Mouse (Mus musculus): Measurements from ENCODE around the gene Slc25a20.

DNA sequence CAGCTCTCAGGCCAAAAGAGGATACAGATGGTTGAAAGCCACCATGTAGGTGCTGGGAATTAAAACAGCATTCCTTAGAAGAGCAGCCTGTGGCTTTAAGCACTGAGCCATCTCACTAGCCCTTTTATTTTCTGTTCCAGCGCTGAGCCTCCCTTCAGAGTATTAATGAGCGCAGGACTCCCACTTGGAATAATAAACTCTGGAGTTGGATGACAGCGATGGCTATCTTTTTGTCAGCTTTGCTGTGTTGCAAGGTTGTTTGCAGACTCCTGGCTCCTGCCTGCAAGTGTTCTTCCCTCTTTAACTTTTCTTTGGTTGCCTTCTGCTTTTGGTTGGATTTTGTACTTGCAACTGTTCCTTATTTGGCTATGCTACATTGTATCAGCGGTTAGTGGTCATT, 32.1 kb downstream of the Slc25a20 start:
- TF ChIP-seq CTCF (IDR thresholded peaks at IDR 0.05; ENCODE audit: low read depth, low read length) (no peak), POLR2A (IDR thresholded peaks at IDR 0.05; ENCODE audit: borderline replicate concordance, low read depth, low read length) (no peak)

Measured in bone marrow macrophage, adult 2 months (primary cell).